Mouse (Mus musculus): ENCODE data around the gene Shisa8.

DNA sequence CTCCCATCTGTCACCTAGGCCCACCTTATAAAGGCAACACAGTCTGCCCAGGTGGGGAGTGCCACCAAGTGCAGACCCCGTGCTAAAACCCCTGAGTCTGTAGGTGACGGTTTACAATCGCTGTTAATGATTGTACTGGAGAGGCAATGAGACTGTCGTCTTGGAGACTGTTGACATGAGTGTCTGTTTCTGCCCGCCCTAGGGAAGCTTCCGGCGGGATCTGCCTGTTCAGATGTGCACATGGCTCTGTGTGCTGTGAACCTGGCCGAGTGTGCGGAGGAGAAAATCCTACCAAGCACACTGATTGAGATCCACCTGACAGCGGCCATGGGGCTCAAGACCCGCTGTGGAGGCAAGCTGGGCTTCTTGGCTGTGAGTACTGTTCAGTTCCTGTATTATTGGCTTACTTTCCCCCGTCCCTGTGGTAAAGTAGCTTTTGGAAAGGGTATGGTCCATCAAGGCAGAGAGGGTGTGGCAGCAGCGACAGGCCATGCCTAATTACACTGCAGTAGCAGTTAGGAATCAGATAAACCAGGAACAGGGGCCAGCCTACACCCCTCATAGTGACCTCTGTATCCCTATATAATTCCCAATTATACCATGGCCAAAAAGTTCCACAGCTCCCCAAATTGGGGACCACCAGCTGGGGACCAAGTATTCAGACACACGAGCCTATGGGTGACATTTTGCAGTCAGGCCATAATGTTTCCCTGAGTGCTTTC, 27.4 kb downstream of the Shisa8 start:
- TF ChIP-seq GATA1 (IDR thresholded peaks at IDR 0.05; ENCODE audit: low read length): peak; percentile 72
- TF ChIP-seq TAL1 (IDR thresholded peaks at IDR 0.05; ENCODE audit: low read length): no peak

All from erythroblast, embryonic 14.5 days (primary cell).